ENCODE assay signal across 18 mouse cellular contexts in genomic region chr10:94970221-94970620, GRCm38 (mm10). TPM values are rescaled to one million over a fixed set of nuclear protein-coding genes. Genes with fewer than 3 reads are reported as not detected.
DNase-seq lines count a peak whose midpoint lies in the region; TF ChIP-seq lines count a peak whose summit lies in the region.
"Had no signal": no experiment of that assay in that cellular context is flagged by ENCODE, and none has a peak within 500 bp of the region (broad histone marks: within the 10 kb centered on the region; RNA-seq: fewer than 3 reads in every experiment).

No protein-coding gene starts in this region.

- WGBS in lung, adult 2 months, result 76% methylated on average over 6 of the region's 6 CpGs

- H3K4me3 ChIP-seq in lung, adult 2 months (replicated peaks; ENCODE audit: extremely low read depth, low read depth, low read length), result no peak overlapping the region
- H3K4me3 ChIP-seq: embryonic facial prominence, embryonic 13.5 days; forebrain, embryonic 13.5 days; heart, embryonic 12.5 days; hindbrain, embryonic 10.5 days; hindbrain, embryonic 15.5 days had no signal

- DNase-seq in left cerebral cortex, adult 11 months (ENCODE audit: low spot score), result peak; percentile 39
- DNase-seq in left cerebral cortex, postnatal 10 days (ENCODE audit: extremely low spot score in 1 of 2, low spot score in 2 of 2), result no peak
- peak; percentile 22 to 49 for DNase-seq in right cerebral cortex, postnatal 36 days (ENCODE audit: low spot score in 2 of 2)
- no peak for DNase-seq in right cerebral cortex, postnatal 10 days (ENCODE audit: low spot score in 2 of 2)
- DNase-seq in left cerebral cortex, postnatal 25 days (ENCODE audit: low spot score in 2 of 2), result peak; percentile 26 to 85
- no peak for DNase-seq in layer of hippocampus, adult 9-10 months (ENCODE audit: low spot score)
- no peak for DNase-seq in lung, adult 2 months
- DNase-seq: adrenal gland, postnatal 14 days; cerebellum, adult 18-20 months; cerebellum, adult 9-11 months; cerebellum, postnatal 36 days; forebrain, postnatal 0 days; gastrocnemius, postnatal 25 days had no signal

- TF ChIP-seq CTCF in lung, adult 2 months (IDR thresholded peaks at IDR 0.05; ENCODE audit: insufficient read depth, low read length), result no peak

- intact Hi-C loops in left cerebral cortex, postnatal 10 days (cut with DNase I), result no loop called here
- intact Hi-C loops in left cerebral cortex, postnatal 25 days (cut with DNase I), result no loop called here

- TF ChIP-seq POLR2A in lung, adult 2 months (IDR thresholded peaks at IDR 0.05; ENCODE audit: borderline replicate concordance, extremely low read depth, low read depth, low read length), result no peak

- H3K4me1 ChIP-seq in lung, adult 2 months (ENCODE audit: control insufficient read depth, insufficient read depth, low read length), result no peaks in the 10 kb centered on the region; the same call in 1 of the 2 replicates
- H3K4me1 ChIP-seq: hindbrain, embryonic 10.5 days; hindbrain, embryonic 15.5 days had no signal

RNA-seq across cellular contexts. Expression of gene Plxnc1, which starts 25.6 kb away (rescaled TPM):
- total RNA-seq in left cerebral cortex, postnatal 10 days (2021), result 10 to 100 TPM; 45.4 to 46.8 TPM
- total RNA-seq in left cerebral cortex, postnatal 25 days (2021), result 10 to 100 TPM; 40.8 to 43.9 TPM
- polyA plus RNA-seq in lung, adult 2 months (2012; rRNA removed), result 4.6 and 5.4 TPM in 2 replicates

Comparison
In these comparisons a context has a peak if more than half of its experiments do, and no peak if none do; other contexts are left out.
1. DNase-seq: peak in left cerebral cortex, adult 11 months (single experiment), right cerebral cortex, postnatal 36 days (2 of 2) and left cerebral cortex, postnatal 25 days (2 of 2); none in left cerebral cortex, postnatal 10 days (0 of 2), right cerebral cortex, postnatal 10 days (0 of 2), layer of hippocampus, adult 9-10 months (single experiment) and lung, adult 2 months (single experiment).